Mouse (Mus musculus): ENCODE results near the gene Mob3a.
"Not testable (repeated sequence)": the region's sequence is repeated elsewhere in the genome, so short reads cannot be mapped to it uniquely, and the experiment has no call there.

The Mob3a gene

GRCm38 (mm10) chr10:80650392-80650791 lies 51.4 kb downstream of the Mob3a start:
- no peaks in the 10 kb centered on the region for H3K27me3 ChIP-seq (ENCODE audit: control insufficient read depth, insufficient read depth, low read length, poor library complexity, severe bottlenecking)
- H3K36me3 ChIP-seq (ENCODE audit: control insufficient read depth, insufficient read depth, low read length, poor library complexity, severe bottlenecking), result 0 out of 2 replicates have a peak, but pooled peaks cover 1% of the 10 kb centered on the region
- DNase-seq (ENCODE audit: low read depth, low spot score), result no peak

- DNase-seq (ENCODE audit: low read depth, low spot score); H3K27me3 ChIP-seq (ENCODE audit: control insufficient read depth, insufficient read depth, low read length, poor library complexity, severe bottlenecking); H3K36me3 ChIP-seq (ENCODE audit: control insufficient read depth, insufficient read depth, low read length, poor library complexity, severe bottlenecking): not testable (repeated sequence)
These were observed 51.9 kb downstream of the Mob3a start for GRCm38 (mm10) chr10:80649910-80650309.

GRCm38 (mm10) chr10:80646936-80647335 lies 54.8 kb downstream of the Mob3a start:
- no peaks in the 10 kb centered on the region for H3K27me3 ChIP-seq (ENCODE audit: control insufficient read depth, insufficient read depth, low read length, poor library complexity, severe bottlenecking)
- no peak for DNase-seq (ENCODE audit: low read depth, low spot score)
- H3K36me3 ChIP-seq (ENCODE audit: control insufficient read depth, insufficient read depth, low read length, poor library complexity, severe bottlenecking), result peaks cover 18% of the 10 kb centered on the region

- no peaks in the 10 kb centered on the region for H3K27me3 ChIP-seq (ENCODE audit: control insufficient read depth, insufficient read depth, low read length, poor library complexity, severe bottlenecking)
- no peak for DNase-seq (ENCODE audit: low read depth, low spot score)
- H3K36me3 ChIP-seq (ENCODE audit: control insufficient read depth, insufficient read depth, low read length, poor library complexity, severe bottlenecking), result peaks cover 26% of the 10 kb centered on the region
These were observed 66.4 kb downstream of the Mob3a start for GRCm38 (mm10) chr10:80635345-80635744.

All from splenic B cell, adult 2 months (primary cell).